Mouse (Mus musculus) adrenal gland, postnatal 4 days (tissue): Measurements from ENCODE around the gene Tmprss13. TPM values are rescaled to one million over a fixed set of nuclear protein-coding genes. Genes with fewer than 3 reads are reported as not detected.
A peak's percentile ranks its signal among the peaks of the same experiment; 100 is the strongest.

ENCODE experiments used
- DNase-seq, 2 experiments: peaks; one replicate each; pipeline ENCODE4 v3.0.0; 2021 to 2022; ENCODE audit warnings: low spot score in 2 of 2, mixed read lengths in 2 of 2
- total RNA-seq, 2 experiments: library from RNA; stranded (reverse); gene quantifications; 2 replicates each; pipeline ENCODE4 v1.2.3; 2021

Tmprss13 gene
- total RNA-seq, 2 experiments from 2014 or later, result 0.17 to 0.28 TPM

DNA sequence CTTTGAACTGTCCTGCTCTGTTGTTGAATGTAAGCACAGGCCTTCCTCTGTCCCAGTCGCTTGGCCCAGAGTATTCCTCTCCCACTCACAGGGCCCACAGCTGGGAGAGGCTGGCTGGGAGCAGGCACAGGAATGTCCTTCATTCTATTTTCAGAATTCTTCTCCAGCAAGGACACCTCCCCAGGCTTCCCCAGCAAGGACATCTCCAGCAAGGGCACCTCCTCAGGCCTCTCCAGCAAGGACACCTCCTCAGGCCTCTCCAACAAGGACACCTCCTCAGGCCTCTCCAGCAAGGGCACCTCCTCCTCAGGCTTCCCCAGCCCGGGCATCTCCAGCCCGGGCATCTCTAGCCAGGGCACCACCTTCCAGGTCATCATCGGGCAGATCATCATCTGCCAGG lies 9.4 kb downstream of the Tmprss13 start:
- DNase-seq, result peak in 1 of 2 experiments; percentile 13

DNA sequence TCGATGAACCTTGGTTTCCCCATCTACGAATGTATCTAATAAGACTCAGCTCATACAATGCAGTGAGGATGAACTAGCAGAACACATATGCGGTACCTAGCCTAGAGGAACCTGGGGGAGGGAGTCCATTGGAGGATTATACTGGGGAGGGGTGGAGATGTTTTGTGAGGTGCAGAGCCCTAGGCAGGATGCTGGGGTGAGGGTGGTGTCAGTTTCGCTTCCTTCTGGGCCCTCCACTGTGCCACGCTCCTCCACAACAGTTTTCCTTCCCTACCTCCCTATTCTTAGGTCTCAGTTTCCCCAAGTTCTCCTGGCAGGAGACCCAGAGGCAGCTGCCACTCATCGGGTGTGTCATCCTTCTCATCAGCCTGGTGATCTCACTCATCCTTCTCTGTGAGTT lies 10.7 kb downstream of the Tmprss13 start:
- no peak for DNase-seq

DNA sequence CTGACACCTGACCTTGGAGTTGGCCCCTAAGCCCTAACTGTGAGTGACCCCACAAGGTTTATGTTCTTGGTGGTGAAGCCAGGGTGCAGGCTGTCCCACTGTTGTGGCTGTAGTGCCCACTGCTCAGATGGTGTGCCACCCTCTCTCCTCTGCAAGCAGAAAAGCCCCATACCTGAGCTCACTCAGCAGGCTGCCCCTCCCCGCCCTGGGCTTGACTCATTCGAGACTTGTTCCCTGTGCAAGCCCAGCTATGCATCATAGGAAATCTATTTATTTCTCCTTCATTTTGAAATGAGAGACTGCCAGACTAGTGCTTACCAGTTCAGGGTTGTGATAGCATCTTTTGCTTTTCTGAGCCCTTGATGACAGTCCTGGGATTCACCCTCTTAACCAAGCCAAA lies 18.5 kb downstream of the Tmprss13 start:
- DNase-seq, result no peak

DNA sequence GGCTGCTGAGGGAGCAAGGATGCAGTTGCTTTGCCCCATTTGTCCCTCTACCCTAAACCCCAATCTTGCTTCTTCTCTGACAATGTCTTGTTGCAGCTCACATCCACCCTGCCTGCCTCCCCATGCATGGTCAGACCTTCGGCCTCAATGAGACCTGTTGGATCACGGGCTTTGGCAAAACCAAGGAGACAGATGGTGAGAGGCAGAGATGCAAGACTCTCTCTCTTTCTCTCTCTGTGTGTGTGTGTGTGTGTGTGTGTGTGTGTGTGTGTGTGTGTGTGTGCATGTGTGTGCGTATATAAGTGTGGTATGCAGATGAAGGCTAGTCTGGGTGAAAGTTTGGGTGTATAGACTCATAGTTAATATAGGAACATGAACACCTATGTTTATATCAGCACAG lies 24.2 kb downstream of the Tmprss13 start:
- DNase-seq, result no peak

DNA sequence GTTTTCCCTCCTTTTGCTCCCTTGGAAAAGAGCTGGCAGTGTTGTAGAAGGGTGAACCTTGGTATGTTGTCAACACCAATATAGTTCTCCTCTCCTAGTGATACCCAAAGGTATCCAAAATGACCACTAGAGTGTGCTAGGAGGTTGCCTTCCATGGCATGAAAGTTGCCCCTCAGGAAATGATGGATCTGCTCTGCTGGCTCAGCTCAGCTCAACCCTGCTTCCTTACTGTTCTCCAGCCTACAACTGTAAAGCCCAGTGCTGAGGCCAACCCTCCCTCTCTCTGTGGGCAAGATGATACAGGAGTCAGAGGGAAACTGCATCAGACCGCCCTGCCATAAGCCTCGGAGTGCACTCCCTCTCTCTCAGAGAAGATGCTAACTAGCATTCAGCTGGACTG lies 26.6 kb downstream of the Tmprss13 start:
- no peak for DNase-seq

DNA sequence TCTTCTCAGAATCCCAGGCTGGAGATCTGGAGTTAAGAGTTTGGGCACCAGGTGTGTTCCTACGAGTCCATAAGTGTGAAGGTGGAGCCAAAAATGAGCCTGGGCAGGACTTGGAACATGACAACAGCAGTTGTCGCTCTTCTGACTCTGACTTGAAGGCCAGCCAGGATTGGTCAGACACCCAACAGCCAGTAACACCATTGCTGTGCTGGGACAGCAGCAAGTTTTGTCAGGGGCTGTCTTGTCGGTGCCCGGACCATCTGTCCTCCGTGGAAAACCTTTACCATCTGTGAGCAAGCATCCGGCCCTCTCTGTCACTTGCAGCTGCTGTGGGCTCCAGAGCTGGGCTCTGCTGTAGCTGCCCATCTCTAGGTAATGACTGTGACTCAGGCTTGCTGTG lies 27.4 kb downstream of the Tmprss13 start:
- DNase-seq, result no peak

DNA sequence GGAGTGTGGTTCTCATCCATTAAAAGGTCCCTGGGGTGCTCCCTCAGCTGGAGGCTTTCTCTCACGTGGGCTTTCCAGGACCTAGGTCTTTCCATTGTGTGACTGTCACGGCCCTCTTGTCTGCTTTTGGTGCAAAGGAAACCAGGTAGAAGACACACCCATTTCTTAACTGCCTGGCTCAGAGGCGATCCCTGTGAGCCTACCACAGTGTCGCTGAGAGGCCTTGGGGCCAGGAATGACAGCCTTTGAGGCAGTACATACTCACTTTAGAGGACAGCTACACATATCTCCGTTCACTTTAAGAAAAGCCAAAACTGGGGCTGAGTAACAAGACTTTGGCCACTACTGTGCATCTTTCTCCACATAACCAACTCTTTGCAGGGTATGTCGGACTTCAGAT lies 29.7 kb downstream of the Tmprss13 start:
- no peak for DNase-seq

DNA sequence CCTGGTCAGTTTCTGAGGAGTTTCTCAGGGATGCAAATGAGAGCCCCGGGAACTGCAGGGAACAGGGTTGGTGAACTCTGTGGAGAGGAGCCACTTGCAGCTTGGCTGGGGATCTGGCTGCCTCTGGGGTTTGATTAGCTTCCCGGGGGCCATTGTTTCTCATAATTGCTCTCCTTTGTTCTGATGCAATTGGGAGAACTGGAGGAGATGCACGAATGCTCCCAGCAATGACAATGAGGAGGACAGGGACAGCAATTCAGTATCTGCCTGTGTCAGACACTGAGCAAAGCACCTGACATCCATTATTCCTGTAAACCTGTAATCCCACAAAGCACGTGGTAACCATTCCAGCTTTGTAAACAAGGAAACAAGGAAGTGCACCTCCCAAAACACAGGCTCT lies 30.3 kb downstream of the Tmprss13 start:
- no peak for DNase-seq

DNA sequence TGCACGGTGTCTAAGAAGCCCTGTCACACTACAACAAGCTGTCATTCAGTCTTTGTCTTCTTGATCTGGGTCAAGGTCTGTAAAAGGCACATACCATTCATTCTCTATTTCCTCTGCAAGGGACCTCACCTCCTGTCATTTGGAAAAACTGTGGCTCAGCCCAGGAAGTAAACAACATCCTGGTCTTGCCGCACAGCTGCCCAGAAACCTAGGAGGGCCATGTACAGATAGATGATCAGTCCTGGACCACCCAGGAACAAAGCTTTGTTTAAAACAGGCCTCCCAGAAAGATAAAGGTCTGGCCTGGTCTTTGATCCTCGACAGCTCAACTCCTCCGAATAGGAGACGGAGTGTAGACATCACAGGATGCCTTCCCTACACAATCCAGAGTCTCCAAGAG lies 31.0 kb downstream of the Tmprss13 start:
- no peak for DNase-seq

DNA sequence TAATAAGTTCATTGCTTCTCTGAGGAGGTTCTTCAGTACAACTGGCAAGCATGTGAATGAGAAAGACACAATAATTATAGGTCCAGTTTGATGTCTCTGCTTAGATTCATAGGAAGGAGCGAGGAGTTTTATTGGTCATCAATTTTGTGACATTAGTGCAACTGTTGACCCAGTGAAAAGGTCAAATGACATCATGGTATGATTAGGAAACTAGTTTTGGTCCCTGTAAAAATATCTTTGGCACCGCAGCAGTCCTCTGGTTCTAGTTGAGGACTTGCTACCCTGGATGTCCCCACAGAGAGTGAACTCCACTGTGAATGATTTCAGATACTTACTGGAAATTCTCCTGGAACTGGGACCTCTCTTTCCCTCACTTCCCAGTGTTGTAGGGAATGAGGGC lies 36.3 kb downstream of the Tmprss13 start:
- no peak for DNase-seq

DNA sequence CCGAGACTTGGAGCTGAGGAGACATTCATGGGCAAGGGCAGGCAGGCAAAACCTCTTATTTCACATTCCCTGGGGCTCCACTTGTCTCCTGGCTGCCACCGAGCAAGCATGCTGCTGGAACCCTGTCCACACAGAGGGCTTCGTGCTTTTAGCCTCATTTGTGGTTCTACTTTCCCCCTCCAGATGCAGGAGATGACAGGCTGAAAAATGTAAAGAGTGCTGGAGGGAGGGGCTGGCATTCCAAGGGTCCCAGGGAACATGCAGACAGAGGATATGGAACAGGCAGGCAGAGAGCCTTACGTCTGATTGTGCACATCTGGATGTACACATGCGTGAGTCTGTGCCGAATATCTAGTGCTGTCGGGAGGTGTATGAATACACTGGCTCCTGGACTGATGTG lies 39.5 kb downstream of the Tmprss13 start:
- DNase-seq, result no peak

DNA sequence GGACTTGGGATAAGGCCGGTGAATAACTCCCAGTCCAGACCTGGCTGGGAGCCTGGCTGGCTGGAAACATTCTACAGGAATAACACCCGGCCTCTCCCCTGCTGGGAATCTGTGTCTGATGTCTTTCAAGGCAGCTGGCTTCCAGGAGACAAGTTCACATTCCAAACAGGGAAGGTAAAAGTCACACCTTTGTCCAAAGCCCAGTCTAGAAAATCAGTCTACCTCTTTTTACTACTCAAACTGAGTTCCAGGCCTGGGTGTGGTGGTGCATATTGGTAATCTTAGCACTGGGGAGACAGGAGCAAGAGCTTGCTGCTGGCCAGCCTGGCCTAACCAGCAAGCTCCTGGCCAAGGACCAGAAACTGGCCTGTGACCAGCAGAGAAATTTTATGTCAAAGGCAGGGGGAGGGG lies 43.2 kb downstream of the Tmprss13 start:
- no peak for DNase-seq

DNA sequence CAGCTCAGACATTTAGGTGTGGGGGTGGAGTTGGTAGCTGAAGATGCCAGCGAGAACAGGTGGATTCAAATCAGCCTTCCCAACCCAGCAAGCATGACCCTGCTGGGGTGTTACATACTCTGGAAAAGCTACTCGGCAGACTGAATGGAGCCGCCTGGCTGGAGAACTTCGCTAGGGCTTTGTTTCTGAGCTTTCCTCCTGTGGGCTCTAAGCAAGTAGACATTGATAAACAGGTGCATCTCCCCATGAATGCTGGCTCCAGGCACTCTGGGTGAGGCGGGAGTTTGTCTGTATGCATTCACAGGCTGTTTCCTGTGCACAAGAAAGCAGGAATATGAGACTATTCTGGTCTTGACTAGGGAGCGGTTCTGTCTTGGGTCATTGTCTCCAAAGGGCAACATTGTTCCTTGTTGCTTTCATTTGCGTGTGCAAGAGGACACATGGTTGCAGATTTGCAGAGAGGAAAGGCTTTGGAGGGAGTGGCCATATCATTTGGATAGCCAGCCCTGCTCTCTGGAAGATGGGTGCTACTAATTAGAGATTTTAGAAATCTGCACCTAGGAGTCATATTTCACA lies 44.8 kb downstream of the Tmprss13 start:
- no peak for DNase-seq

DNA sequence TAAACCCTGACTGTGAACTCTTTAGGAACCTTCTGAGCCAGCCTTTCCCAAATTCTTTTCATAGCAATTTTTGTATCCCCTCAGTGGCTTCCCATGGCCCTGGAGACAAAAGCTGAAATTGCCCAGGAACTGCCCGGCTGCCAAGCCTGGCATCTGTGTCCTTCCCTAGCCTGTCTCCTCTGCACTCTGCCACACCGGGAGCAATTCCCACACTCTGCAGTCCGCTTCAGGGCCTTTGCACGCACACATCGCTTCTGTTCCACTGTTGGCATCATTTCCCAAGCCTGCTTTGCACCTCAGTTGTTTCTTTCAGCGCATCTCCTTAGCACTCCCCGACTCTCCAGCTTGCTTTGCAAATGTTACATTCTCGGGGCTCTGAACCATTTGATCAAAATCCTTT lies 48.8 kb downstream of the Tmprss13 start:
- no peak for DNase-seq

DNA sequence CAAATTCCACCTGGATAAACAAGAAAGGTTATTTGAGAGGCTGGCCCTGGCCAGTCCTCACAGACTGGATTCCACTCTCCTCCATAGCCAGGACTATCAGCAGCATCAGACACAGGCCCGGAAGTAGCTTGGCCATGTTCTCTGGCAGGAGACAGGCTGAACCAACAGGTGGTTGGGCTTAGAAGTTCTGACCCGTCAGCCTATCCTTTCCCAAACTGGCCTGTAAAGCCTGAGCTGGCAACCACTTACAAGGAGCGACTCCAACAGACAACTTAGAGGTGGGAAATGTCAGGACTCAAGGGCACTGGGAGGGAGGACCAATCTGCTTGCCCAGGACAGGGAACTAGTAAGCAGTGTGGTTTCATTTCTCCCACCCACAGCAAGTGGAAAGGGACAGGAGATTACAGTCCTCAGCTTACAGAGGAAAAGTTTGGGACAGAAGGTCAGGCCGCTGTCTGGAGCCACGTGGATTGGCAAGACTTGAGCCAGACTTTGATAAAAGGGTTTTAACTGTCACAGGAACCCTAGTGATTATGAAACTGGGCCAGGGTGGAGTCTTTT lies 49.5 kb downstream of the Tmprss13 start:
- DNase-seq, result no peak

DNA sequence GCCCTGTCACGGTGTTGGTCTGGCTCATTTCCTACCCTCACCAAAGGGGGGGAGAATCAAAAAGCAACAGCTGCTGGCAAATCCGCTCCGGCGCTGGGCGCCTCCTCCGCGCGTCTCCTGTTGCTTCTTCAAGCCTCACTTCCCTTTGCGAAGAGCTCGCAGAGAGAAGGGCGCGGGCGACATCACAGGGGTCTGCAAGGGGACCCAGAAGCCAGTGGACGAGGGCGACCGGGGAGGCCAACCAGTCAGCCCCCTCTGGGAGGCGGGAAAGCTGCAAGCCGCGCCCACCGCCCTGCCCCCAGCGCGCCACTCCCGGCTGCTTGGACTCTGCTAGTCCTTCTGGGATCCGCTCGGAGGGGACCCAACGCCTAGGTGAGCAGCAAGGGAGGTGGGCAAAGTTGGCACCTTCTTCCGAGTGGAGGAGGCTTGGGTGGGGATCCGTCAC lies 51.2 kb downstream of the Tmprss13 start, which contains the start of gene Fxyd6:
Gene Fxyd6, plus strand, starts transcription at position 69 of the 445 bp plus-strand sequence.
- peak; percentile 44 to 50 for DNase-seq

DNA sequence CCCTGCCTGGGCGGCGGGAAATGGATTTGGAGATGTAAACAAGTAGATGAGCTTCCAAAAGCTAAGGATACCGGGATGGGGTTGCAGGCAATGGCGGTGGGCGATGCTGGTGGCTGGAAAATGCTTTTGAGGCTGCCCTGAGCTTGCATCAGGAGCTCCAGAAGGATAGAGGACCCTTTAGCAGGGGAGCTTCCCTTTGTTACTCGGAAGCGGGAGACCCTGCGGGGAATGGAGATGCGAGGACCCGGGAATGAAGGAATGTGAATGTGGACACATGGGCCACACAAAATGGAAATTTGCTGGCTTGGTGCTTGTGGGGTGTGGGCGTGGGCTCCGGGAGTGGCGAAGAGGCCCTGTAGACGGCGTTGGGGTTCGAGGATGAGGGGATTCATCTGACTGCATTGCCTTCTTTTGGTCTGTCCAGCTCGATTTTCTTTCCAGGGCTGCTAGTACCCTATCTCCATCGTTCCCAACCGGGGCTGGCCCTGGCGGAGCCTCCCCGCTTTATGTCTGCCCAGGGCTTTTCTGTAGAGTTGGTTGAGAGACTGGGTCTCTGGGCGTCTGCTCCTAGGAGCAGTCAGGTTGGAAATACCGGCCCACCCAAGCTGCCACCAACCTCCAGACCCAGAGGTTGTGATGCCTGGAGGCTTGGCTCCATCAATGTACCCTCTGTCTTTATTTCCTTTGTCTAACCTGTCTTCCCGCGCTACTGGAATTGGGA lies 51.9 kb downstream of the Tmprss13 start:
- DNase-seq, result no peak

DNA sequence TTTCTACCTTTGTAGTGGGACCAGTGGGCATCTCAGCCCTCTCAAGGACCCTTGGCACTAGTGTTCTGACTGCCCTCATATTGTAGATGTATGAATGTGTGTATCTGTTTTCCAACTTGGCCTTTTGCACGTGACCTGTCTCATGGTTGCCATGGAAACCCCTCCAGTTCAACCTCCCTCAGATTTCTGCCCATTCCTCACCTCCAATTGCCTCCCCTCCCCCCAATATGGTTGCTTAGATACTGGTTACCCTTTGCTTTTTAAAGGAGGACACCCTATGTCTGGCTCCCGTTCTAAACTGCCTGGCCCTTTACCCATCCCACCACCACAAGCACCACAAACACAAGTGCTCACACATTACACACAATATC lies 52.4 kb downstream of the Tmprss13 start:
- no peak for DNase-seq

DNA sequence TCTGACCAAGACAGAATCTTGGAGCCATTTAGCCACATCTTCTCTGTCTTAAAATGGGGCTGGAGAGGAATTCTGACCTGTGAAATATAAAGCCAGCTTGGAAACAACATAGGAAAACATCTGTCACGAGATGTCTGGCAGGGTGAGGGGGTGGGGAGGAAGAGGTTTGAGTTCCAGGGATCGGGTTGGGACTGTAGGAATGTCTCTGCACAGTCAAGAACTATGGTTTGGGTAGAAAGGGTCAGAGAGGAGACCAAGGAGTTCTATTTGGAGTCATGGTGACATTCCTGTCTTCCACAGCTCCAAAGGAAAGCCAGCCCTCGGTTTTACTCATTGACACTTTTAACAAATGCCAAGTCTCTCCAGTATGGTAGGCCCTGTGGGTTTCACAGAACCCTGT lies 55.0 kb downstream of the Tmprss13 start:
- no peak for DNase-seq

DNA sequence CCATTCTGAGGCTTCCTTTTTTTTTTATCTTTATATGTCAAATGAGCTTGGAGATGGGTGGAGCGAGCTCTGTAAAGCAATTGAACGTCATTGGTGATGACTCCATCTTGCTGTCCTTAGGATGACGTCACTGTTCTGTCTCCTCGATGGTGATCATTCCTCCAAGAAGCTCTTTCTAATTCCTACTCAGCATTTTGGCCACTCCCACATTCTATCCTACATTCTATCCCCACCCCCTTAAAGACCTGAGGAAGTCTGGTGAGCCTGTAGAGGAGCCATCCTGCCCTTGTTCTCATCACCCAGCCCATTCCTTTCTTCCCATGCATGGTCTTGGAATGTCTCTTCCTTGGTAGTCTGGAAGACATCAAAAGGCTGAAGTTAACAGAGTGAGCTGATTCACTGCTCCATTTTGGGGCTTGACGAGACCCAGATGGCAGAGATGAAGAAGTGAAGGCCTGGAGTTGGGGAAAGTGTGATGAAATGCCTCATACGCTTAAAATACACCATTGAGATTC lies 56.1 kb downstream of the Tmprss13 start:
- DNase-seq, result no peak

DNA sequence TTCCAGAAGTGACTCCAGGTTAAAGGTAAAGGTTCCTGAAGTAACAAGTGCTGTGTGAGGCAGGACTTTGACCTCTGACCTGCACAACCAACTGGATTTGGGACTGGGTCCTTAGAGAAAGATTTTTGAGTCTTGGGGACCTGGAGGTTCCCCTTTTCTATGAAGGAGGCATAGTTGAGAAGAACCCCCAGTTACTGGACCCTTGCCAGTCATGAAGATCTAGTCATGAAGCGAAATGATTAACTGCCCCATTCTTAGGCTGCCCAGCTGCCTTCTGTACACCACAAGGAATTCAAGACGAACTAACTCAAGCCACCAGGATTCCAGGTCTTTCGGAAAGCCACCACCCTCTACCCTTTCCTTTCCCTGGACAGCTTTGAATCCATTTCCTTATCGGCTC lies 57.5 kb downstream of the Tmprss13 start:
- no peak for DNase-seq

DNA sequence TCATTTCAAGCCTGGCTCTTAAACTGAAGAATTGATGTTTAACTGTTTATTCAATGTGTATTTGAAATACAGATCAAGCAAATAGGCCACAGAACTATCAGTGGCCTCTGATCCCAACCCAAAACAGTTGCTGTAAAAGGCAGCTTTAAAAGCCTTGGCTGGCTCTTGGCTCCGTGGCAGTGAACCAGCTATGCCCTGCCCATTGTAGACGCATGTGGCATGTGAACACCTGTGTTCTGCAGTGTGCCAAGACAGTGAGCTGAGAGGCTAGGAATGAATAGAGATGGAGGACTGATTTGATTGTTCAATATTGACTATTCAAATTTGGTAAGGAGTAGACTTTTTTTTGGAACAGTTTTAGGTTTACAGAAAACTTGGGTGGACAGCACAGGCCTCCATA lies 58.0 kb downstream of the Tmprss13 start:
- DNase-seq, result no peak
